Mouse (Mus musculus): ENCODE data around the gene Ptprt. TPM values are rescaled to one million over a fixed set of nuclear protein-coding genes. Genes with fewer than 3 reads are reported as not detected.

Gene Ptprt
- polyA plus RNA-seq, 1 experiment from 2014 or later: 0.33 TPM

DNA sequence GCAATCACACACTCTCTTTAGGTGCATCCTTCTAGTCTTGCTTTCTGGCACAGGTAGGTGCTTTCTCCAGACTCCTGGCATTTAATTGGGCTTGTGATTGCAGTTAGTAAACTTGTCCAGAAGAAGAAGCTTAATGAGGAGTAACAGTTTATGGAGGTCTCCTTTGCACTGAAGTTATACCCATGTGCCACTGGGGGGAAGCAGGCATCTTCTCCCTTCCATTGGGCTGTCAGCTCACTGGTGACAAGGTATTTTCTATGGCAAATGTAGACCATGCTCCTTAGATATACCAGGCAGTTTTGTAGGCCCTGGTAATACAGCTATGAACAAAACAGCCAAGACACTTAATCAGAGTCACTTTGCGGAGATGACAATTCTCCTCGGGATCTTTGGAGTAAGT lies 366.9 kb downstream of the Ptprt start:
- no peak for ATAC-seq (ENCODE audit: extremely low read depth, insufficient number of reproducible peaks, low FRiP score, low TSS enrichment)
- peaks cover 17% of the 10 kb centered on the region for H3K9me3 ChIP-seq
- no peak overlapping the region for H3K4me3 ChIP-seq
- H3K27me3 ChIP-seq (replicated peaks): no peaks in the 10 kb centered on the region
- H3K4me2 ChIP-seq: no peak overlapping the region
- H3K4me1 ChIP-seq: no peaks in the 10 kb centered on the region
- WGBS: 74% methylated on average over 2 of the region's 2 CpGs
- H3K9ac ChIP-seq: no peak overlapping the region
- H3K36me3 ChIP-seq: no peaks in the 10 kb centered on the region
- H3K27ac ChIP-seq (replicated peaks): no peak overlapping the region

DNA sequence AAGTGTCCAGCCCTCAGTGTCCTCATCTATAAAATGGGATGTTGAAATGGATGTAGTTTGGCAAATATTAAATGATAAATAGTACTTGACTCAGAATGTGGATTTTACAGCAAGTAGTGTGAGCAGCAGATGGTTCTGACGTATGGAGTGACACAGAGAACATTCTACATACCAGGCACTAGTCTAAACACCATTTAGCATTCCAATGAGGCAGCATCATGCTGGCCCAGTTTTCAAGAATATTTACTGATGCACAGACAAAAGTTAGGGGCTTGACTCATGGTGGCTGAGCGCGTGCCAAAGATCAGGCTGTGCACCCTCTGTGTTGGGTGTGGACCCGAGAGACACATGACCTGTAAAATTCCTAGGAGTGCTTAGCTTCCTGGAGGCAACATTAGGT lies 378.3 kb downstream of the Ptprt start:
- Histone ChIP-seq H3K9ac (no peak overlapping the region), H3K27me3 (replicated peaks) (no peaks in the 10 kb centered on the region), H3K4me3 (no peak overlapping the region), H3K9me3 (peaks cover 18% of the 10 kb centered on the region), H3K27ac (replicated peaks) (no peak overlapping the region), H3K4me1 (no peaks in the 10 kb centered on the region), H3K4me2 (no peak overlapping the region), H3K36me3 (no peaks in the 10 kb centered on the region)
- ATAC-seq (ENCODE audit: extremely low read depth, insufficient number of reproducible peaks, low FRiP score, low TSS enrichment): no peak
- 68% methylated on average over 4 of the region's 4 CpGs for WGBS

DNA sequence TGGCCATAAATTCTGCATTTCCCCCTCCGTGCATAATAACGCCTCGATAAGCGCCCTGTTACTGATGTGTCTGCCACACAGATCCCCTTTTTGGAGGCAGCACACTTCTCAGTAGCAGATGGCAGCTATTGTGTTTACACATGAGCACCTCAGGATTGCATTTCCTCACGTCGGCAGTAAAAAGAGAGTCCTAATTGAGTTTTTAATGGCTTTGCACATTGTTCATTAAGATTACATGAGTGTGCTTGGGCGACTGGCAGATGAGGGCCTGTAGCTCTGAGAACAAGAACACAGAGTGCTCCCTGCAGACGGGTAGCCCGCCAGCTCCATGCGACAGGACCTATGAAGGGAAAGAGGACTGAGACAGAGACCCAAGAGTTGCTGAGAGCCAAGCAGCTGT lies 378.8 kb downstream of the Ptprt start:
- WGBS: 77% methylated on average over 10 of the region's 10 CpGs
- Histone ChIP-seq H3K27ac (replicated peaks) (no peak overlapping the region), H3K27me3 (replicated peaks) (no peaks in the 10 kb centered on the region), H3K4me1 (no peaks in the 10 kb centered on the region), H3K4me3 (no peak overlapping the region), H3K9ac (no peak overlapping the region), H3K4me2 (no peak overlapping the region), H3K9me3 (peaks cover 13% of the 10 kb centered on the region), H3K36me3 (no peaks in the 10 kb centered on the region)
- ATAC-seq (ENCODE audit: extremely low read depth, insufficient number of reproducible peaks, low FRiP score, low TSS enrichment): no peak

DNA sequence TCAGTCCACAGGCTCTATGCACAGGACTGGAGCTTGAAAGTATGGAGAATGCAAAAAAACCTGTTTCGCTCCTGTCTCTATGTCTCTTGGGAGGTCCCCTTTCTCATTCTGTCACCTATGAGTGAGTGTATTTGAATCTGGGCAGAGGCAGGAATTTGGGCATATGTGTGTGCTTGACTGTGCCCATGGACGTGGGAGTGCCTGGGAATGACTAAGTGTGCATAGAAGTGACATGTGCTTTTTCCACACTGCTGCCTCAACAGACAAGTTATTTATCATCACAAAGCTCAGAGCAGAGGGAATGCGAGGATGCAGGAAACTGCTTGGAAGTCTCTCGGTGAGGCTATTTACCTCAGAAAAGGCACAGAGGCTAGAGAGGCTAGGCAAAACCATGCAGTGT lies 387.1 kb downstream of the Ptprt start:
- no peaks in the 10 kb centered on the region for H3K9me3 ChIP-seq
- no peak overlapping the region for H3K27ac ChIP-seq (replicated peaks)
- no peaks in the 10 kb centered on the region for H3K36me3 ChIP-seq
- no peaks in the 10 kb centered on the region for H3K27me3 ChIP-seq (replicated peaks)
- no peaks in the 10 kb centered on the region for H3K4me1 ChIP-seq
- 58% methylated on average over 4 of the region's 4 CpGs for WGBS
- ATAC-seq (ENCODE audit: extremely low read depth, insufficient number of reproducible peaks, low FRiP score, low TSS enrichment): no peak
- no peak overlapping the region for H3K4me3 ChIP-seq
- no peak overlapping the region for H3K9ac ChIP-seq
- no peak overlapping the region for H3K4me2 ChIP-seq

DNA sequence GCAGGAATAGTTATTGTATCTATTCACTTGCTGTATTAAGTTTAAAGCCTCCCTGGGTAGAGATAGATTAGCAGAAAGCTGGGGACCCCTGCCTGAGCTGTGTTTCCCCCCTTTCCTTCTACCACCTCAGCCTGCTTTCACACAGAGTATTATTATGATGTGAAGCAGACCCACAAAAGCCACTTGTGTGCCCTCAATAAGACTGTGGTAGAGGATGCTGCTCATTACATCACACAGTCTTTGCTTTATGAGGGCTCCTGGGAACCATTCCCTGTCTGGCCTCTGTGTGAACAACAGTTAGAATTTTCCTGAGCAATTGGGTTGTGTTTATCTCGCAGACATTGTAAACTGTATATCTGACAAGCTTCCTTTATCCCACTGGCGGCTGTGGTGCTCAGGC lies 409.7 kb downstream of the Ptprt start:
- 47% methylated on average over 2 of the region's 2 CpGs for WGBS
- Histone ChIP-seq H3K4me3 (no peak overlapping the region), H3K36me3 (no peaks in the 10 kb centered on the region), H3K9me3 (no peaks in the 10 kb centered on the region), H3K4me2 (no peak overlapping the region), H3K27ac (replicated peaks) (no peak overlapping the region), H3K9ac (no peak overlapping the region), H3K4me1 (no peaks in the 10 kb centered on the region), H3K27me3 (replicated peaks) (no peaks in the 10 kb centered on the region)
- ATAC-seq (ENCODE audit: extremely low read depth, insufficient number of reproducible peaks, low FRiP score, low TSS enrichment): no peak

DNA sequence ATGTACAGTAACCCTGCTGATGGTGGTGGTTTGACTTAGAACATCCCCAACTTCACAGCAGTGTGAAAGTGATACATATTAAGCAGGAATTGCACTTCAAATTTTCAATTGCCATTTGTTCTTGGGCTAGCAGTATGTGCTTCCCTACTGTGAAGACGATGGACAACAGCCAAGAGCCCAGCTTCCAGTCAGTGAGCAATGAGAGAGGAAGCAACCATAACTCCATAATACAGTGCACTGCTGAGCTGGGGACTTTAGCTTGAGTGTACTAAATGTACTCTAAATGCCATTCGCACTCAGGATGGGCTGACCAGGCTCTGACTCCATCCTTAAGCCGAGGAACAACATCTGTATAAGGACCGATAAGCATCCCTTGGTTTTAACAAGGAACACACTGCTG lies 412.7 kb downstream of the Ptprt start:
- WGBS: 79% methylated on average over 4 of the region's 4 CpGs

DNA sequence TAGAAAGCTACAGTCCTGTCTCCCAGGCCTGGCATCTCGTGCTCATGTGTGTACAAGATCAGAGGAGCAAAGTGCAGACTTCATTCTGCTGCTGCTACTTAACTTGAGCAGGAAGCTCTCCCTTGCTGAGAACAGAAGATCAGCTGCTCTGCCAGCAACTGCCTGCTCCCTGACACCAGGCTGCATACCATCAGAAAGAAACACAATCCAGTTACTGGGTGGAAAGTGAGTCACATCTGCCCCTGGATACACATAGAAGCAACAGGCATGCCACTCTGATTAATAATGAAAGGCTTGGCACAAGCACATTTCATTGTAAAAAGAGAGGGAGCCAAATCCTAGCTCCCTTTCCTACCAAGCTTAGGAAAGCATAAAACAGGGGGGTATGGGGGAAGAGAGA lies 438.5 kb downstream of the Ptprt start:
- no peaks in the 10 kb centered on the region for H3K27me3 ChIP-seq (replicated peaks)
- no peaks in the 10 kb centered on the region for H3K36me3 ChIP-seq
- 52% methylated on average over 1 of the region's 1 CpGs for WGBS
- H3K9me3 ChIP-seq: no peaks in the 10 kb centered on the region
- H3K4me2 ChIP-seq: no peak overlapping the region
- no peaks in the 10 kb centered on the region for H3K4me1 ChIP-seq
- H3K27ac ChIP-seq (replicated peaks): no peak overlapping the region
- no peak overlapping the region for H3K4me3 ChIP-seq
- H3K9ac ChIP-seq: no peak overlapping the region
- ATAC-seq (ENCODE audit: extremely low read depth, insufficient number of reproducible peaks, low FRiP score, low TSS enrichment): no peak

More for the DNA sequence above, 412.7 kb downstream of the Ptprt start:
- no peak for ATAC-seq (ENCODE audit: extremely low read depth, insufficient number of reproducible peaks, low FRiP score, low TSS enrichment)
- H3K4me1 ChIP-seq: no peaks in the 10 kb centered on the region
- no peak overlapping the region for H3K27ac ChIP-seq (replicated peaks)
- no peak overlapping the region for H3K4me3 ChIP-seq
- H3K9ac ChIP-seq: no peak overlapping the region
- H3K4me2 ChIP-seq: no peak overlapping the region
- no peaks in the 10 kb centered on the region for H3K27me3 ChIP-seq (replicated peaks)
- no peaks in the 10 kb centered on the region for H3K36me3 ChIP-seq
- H3K9me3 ChIP-seq: no peaks in the 10 kb centered on the region

DNA sequence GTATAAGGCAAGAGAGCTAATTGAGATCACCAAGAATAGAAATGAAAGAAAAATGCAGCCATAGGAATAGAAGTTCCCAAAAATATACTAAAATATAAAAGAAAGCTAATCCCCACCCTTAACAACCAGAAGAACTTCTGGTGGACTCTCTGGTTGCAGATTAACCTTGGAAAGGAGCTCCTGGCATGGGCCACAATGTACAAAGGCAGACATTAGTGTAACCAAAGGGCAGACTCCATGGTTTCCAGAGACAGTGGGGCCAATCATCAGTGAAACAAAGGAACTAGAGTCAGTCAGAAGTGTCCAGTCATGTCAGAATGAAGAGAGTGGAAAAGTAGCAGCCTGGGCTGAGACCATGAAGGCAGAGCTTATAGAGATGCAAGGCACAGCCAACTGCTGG lies 440.4 kb downstream of the Ptprt start:
- Histone ChIP-seq H3K4me3 (no peak overlapping the region), H3K27me3 (replicated peaks) (no peaks in the 10 kb centered on the region), H3K36me3 (no peaks in the 10 kb centered on the region), H3K4me2 (no peak overlapping the region), H3K4me1 (peaks cover 4% of the 10 kb centered on the region; the same call in 1 of the 2 replicates), H3K27ac (replicated peaks) (no peak overlapping the region), H3K9ac (no peak overlapping the region), H3K9me3 (no peaks in the 10 kb centered on the region)
- ATAC-seq (ENCODE audit: extremely low read depth, insufficient number of reproducible peaks, low FRiP score, low TSS enrichment): no peak

DNA sequence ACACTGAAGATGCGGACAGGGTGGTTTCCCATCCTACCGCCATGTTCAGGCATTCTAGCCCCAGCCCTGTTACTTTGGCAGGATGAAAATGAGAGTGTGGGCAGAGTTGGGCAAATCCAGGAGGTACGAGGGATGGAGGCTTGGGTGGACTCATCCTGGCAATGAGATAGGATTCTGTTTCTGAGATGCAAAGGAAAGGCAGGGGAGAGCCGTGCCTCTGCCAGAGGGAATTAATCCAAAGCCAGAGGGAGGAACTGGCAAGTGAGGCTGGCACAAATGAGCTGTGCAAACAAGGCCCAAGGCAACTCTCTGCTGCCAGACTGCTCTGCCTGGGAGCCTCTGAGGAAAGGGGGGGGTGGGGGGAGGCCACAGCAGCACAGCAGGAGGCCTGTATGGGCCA lies 441.4 kb downstream of the Ptprt start:
- no peaks in the 10 kb centered on the region for H3K27me3 ChIP-seq (replicated peaks)
- no peaks in the 10 kb centered on the region for H3K9me3 ChIP-seq
- ATAC-seq (ENCODE audit: extremely low read depth, insufficient number of reproducible peaks, low FRiP score, low TSS enrichment): no peak
- H3K4me3 ChIP-seq: no peak overlapping the region
- H3K4me1 ChIP-seq: peaks cover 4% of the 10 kb centered on the region; the same call in 1 of the 2 replicates
- H3K27ac ChIP-seq (replicated peaks): no peak overlapping the region
- H3K9ac ChIP-seq: no peak overlapping the region
- no peaks in the 10 kb centered on the region for H3K36me3 ChIP-seq
- H3K4me2 ChIP-seq: no peak overlapping the region
- 82% methylated on average over 4 of the region's 4 CpGs for WGBS

DNA sequence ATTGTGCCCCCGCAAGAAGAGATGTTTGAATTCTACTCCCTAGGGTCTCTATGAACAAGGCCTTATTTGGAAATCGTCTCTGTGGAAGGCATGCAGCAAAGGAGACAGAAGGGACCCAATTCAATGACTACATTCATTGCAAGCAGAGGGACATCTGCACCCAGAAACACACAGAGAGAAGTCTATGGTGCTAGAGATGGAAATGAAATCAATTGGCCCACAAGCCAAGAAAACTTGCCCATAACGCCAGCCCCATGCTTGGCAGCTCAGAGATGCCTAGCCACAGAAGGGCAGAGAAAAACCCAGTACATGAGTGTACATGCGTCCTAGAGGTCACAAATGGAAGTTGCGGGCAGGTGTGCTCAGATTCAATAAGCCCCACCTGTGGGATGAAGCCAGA lies 443.1 kb downstream of the Ptprt start:
- Histone ChIP-seq H3K4me3 (no peak overlapping the region), H3K27ac (replicated peaks) (no peak overlapping the region), H3K9ac (no peak overlapping the region), H3K4me1 (peaks cover 4% of the 10 kb centered on the region; the same call in 1 of the 2 replicates), H3K36me3 (no peaks in the 10 kb centered on the region), H3K27me3 (replicated peaks) (no peaks in the 10 kb centered on the region), H3K4me2 (no peak overlapping the region), H3K9me3 (no peaks in the 10 kb centered on the region)
- 77% methylated on average over 5 of the region's 5 CpGs for WGBS
- ATAC-seq (ENCODE audit: extremely low read depth, insufficient number of reproducible peaks, low FRiP score, low TSS enrichment): no peak

DNA sequence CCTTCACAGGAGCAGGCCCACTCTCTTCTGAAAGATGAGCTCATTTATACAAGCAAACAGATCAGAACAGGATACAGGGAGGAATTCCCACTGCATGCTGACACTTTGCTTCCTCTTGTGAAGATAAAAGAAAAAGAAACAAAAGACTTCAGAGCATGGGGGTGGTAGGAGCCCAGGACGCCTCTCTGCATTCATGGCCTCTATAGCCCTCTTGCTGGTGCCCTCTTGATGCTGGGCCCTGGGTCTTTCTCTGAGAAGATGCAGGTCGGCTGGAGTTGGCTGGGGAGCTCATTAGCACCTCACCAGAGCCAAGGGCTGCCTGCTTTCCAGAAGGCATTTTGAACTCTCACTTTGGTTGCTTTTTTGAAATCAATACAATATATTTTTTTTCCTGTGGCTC lies 448.6 kb downstream of the Ptprt start:
- no peak overlapping the region for H3K4me2 ChIP-seq
- H3K36me3 ChIP-seq: no peaks in the 10 kb centered on the region
- H3K9ac ChIP-seq: no peak overlapping the region
- H3K9me3 ChIP-seq: no peaks in the 10 kb centered on the region
- WGBS: 29% methylated on average over 2 of the region's 2 CpGs
- H3K4me1 ChIP-seq: peaks cover 4% of the 10 kb centered on the region; the same call in 1 of the 2 replicates
- no peak overlapping the region for H3K4me3 ChIP-seq
- no peaks in the 10 kb centered on the region for H3K27me3 ChIP-seq (replicated peaks)
- H3K27ac ChIP-seq (replicated peaks): no peak overlapping the region
- no peak for ATAC-seq (ENCODE audit: extremely low read depth, insufficient number of reproducible peaks, low FRiP score, low TSS enrichment)

DNA sequence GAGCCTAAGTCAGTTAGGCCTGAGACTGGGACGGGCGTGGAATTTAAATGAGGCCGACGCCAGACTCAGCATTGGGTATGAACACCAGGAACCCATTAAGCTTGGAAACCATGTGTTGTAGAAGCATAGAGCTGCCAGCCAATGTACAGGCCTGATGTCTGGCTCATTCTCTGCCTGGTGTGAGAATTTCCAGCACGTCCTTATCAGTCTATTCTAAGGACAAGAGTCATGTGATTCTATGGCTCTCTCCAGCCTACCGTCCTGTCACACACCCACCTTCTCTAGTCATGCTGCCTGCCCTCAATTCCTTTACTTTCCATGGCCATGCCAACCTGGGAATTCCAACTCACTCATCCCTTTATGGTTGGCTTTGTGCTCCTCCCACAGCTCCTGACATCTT lies 450.4 kb downstream of the Ptprt start:
- H3K9ac ChIP-seq: no peak overlapping the region
- no peaks in the 10 kb centered on the region for H3K9me3 ChIP-seq
- H3K27me3 ChIP-seq (replicated peaks): no peaks in the 10 kb centered on the region
- whole genome bisulfite sequencing: 58% methylated on average over 6 of the region's 6 CpGs
- H3K4me3 ChIP-seq: no peak overlapping the region
- ATAC-seq (ENCODE audit: extremely low read depth, insufficient number of reproducible peaks, low FRiP score, low TSS enrichment): no peak
- no peak overlapping the region for H3K4me2 ChIP-seq
- no peak overlapping the region for H3K27ac ChIP-seq (replicated peaks)
- H3K36me3 ChIP-seq: no peaks in the 10 kb centered on the region
- H3K4me1 ChIP-seq: no peaks in the 10 kb centered on the region

DNA sequence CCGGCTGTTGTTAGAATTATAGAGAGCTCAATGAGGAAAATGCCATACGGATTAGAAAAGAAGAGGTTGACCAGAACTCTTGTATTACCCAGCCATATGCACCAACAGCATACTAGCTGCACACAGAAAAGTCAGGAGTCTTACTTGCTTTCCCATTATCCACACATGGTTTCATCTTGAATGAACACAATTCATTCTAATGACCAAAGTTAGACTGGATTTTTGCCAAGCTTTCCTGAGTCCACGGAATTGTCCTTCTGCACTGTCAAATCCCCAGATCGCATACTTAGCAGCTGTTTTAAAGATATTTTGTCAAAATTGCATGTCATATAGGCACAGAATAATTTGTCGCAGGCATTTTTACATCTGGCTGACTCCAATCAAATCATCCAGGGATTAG lies 463.6 kb downstream of the Ptprt start:
- no peak for ATAC-seq (ENCODE audit: extremely low read depth, insufficient number of reproducible peaks, low FRiP score, low TSS enrichment)

More for the DNA sequence above, 463.6 kb downstream of the Ptprt start:
- H3K4me2 ChIP-seq: no peak overlapping the region
- WGBS: 70% methylated on average over 5 of the region's 5 CpGs
- H3K9ac ChIP-seq: no peak overlapping the region
- no peaks in the 10 kb centered on the region for H3K36me3 ChIP-seq
- no peaks in the 10 kb centered on the region for H3K27me3 ChIP-seq (replicated peaks)
- no peak overlapping the region for H3K4me3 ChIP-seq
- H3K27ac ChIP-seq (replicated peaks): no peak overlapping the region
- H3K9me3 ChIP-seq: no peaks in the 10 kb centered on the region
- H3K4me1 ChIP-seq: no peaks in the 10 kb centered on the region
